Mouse (Mus musculus): Measurements from ENCODE around the gene Rbmxl2. TPM values are rescaled to one million over a fixed set of nuclear protein-coding genes. Genes with fewer than 3 reads are reported as not detected.

The Rbmxl2 gene
- polyA plus RNA-seq (2017; shearing (Covaris generic)) = not detected

DNA sequence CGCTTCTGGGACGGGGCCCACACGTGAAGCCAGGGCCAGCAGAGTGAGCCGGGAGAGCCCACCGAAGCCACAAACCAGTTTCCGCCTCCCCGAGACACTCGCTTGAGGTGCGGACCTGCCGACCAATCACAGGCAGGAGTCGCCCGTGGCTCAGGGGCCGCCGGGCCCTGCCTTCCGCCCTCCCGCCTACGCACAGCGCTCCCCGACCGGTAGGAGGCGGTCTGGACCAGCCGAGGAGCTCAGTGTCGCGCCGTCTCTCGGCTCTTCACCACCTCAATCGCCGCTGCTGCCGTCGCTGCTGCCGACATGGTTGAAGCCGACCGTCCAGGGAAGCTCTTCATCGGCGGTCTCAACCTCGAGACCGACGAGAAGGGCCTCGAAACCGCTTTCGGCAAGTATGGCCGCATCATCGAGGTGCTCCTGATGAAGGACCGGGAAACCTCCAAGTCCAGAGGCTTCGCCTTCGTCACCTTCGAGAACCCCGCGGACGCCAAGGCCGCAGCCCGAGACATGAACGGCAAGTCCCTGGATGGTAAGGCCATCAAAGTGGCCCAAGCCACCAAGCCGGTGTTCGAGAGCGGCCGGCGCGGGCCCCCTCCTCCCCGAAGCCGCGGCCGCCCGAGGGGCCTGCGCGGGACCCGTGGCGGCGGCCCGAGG lies at the start of gene Rbmxl2:
TSS of gene Rbmxl2 (plus strand) at position 242 of the 657 bp plus-strand sequence.
- no peak for ATAC-seq

DNA sequence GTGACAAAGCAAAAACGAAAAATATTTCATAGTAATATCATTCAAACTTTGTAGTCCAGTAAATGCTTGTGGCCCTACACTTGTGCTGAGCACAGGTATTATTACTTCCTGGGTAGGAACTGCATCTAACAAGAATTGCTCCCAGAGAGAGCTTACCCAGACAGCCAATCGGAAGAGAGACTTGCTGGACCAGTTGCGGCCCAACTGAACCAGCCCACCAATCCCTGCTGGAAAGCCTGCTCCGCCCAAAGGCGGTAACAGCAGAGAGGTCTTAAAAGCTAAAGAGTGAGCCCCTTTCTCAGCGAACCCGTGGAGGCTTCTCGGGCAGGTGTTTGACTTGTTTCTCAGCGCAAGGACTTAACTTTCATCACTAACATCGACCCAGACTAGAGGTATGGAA lies 42.6 kb upstream of the Rbmxl2 start, which contains the start of gene Nlrp14:
TSS of gene Nlrp14 (plus strand) at position 301 of the 400 bp plus-strand sequence.
- no peak for ATAC-seq

DNA sequence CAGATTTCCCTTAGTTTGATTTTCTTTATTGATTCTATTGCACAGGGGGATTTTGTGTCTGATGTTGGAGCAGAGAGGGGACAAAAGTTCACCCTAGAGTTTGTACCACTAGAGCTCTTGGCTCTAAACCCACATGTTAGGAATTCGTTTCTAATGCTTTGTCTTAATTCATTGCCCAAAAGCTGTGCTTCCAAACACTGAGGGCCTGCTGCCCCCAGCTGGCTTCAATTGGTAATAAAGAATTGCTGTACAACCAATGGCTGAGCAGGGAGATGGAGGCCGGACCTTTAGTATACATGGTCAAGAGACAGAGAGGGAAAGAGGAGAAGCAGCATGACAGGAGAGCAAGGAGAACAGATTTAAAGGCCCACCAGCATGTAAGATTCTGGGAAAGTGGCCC lies 28.8 kb upstream of the Rbmxl2 start:
- ATAC-seq = no peak

DNA sequence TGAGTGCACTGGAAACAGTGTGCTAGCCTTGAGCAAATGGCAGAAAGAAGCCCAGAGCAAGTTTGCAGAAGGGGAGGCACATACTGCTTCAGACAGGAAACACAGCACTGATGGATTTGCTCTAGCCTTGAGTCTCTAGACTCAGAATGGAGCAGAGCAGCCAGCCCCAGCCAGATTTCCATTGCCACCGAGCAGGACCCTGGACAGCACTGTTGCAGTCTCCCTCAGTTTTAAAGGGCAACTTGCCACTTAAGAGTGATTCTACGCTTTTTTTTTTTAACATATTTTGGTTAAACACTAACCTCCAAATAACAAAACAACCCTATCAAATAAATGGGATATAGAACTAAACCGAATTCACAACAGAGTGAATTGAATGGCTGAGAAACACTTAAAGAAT lies 7.4 kb upstream of the Rbmxl2 start:
- ATAC-seq = no peak

DNA sequence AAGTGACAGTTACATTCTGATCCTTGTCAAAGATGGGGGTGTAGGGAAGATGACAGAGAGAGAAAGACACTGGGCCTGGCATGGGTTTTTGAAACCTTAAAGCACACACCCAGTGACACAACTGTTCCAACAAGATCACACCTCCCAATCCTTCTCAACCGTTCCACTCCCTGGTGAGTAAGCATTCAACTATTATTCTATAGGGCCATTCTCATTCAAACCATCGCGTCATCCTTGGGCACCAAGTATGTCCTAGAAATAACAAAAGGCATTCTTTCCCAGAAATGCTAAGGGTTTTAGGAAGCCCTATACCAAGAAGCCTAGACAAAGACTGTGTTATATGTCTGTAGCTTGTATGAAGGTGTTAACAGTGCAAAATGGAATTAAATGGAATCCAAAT lies 1.4 kb upstream of the Rbmxl2 start:
- no peak for ATAC-seq

DNA sequence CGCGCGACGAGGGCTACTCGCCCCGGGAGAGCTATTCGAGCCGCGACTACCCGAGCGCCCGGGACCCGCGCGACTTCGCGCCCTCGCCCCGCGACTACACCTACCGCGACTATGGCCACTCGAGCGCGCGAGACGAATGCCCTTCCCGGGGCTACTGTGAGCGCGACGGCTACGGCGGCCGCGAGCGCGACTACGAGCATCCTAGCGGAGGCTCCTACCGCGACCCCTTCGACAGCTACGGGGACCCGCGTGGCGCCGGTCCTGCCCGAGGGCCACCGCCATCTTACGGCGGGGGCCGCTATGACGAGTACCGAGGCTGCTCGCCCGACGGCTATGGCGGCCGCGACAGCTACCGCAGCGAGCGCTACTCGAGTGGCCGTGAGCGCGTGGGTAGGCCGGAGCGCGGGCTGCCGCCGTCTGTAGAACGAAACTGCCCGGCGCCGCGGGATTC lies 906 bp downstream of the Rbmxl2 start:
- ATAC-seq = no peak

DNA sequence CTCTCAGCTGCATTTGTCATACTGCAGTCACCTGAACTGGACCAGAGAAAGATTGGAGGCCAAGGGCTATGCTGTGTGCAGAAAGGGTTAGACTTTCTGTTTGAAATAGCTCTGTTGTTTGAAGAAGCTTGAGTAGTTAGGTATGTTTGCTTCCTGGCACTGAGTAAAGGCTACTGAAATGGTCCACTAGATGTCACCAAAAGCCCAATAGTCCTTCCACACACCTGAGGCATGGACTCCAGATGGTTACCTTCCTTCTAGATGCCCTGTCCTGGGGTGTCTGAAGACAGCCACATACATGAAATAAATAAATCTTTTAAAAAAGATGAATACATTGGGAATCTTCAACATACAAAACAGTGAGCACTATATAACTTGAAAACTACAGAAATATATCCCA lies 6.5 kb downstream of the Rbmxl2 start:
- no peak for ATAC-seq

DNA sequence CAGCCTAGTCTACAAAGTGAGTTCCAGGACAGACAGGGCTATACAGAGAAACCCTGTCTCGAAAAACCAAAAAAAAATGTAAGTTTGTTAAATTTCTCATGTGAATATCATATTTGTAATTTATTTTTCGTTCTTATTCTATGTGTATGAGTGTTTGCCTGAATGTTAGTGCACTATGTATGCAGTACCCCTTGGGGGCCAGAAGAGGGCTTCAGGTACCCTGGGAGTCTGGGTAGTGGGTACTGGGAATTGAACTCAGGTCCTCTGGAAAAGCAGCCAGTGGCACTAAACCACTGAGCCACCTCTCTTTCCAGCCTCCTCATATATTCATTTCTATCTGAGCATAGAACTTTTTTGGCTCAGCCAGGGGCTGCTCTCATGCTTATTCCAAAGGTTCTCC lies 7.6 kb downstream of the Rbmxl2 start:
- no peak for ATAC-seq

DNA sequence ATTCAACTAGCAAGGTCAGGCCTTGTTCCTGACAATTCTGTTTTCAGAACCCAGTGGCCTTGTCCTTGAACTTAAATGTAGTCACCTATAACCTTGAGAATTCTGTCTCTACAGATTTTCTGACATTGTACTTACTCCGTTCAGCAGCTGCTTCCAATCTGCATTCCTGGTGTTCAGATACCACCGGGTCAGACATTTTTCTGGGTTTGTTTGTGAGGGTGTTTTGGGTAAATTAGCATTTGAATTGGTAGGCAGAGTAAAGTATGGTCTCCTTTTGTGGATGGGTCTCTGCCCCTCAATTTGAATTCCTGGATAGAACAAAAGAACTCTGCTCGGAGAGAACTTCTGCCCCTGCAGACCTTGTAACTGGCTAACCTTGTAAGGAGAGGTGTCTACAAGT lies 27.6 kb downstream of the Rbmxl2 start:
- no peak for ATAC-seq

DNA sequence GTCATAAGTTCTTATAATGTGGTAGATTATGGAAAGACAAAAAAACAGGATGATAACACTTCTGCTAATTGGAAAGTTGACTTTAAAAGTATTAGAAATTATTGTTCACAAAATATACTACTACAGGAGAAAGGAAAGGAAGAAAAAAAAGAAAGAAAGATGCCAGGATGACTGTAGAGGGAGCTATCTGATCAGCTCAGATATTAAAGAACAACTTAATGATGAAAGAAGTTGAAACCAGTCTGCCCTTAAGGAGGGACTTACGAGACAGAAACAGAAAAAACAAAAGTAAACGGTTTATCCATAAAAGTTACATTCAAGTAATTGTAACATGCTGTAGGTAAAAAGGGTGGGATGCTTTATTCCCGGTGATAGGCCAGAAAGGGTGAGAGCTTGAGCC lies 28.3 kb downstream of the Rbmxl2 start:
- no peak for ATAC-seq

DNA sequence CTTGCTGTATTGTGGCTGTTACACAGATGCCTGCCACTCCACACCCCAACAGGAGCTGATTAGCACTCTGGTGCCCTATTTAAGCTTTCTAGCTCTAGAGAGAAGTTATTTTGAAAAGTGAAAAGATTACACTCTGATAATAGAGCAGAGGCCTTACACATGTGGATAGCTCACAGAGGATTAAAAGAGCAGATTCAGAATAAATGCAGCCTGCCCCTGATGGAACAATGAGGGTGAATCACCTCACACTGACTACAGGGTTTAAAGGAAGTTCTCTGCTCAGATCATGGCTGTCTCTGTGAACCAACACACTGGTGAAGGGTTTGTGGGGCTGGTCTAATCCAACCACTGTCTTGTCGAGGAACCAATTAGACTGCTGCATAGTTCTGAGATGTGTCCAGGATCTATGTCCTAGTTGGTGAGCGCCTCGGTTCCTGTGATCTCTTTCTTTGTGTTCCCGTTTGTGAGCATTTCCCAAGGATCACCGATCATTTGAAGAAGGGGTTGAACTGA lies 32.2 kb downstream of the Rbmxl2 start:
- no peak for ATAC-seq

DNA sequence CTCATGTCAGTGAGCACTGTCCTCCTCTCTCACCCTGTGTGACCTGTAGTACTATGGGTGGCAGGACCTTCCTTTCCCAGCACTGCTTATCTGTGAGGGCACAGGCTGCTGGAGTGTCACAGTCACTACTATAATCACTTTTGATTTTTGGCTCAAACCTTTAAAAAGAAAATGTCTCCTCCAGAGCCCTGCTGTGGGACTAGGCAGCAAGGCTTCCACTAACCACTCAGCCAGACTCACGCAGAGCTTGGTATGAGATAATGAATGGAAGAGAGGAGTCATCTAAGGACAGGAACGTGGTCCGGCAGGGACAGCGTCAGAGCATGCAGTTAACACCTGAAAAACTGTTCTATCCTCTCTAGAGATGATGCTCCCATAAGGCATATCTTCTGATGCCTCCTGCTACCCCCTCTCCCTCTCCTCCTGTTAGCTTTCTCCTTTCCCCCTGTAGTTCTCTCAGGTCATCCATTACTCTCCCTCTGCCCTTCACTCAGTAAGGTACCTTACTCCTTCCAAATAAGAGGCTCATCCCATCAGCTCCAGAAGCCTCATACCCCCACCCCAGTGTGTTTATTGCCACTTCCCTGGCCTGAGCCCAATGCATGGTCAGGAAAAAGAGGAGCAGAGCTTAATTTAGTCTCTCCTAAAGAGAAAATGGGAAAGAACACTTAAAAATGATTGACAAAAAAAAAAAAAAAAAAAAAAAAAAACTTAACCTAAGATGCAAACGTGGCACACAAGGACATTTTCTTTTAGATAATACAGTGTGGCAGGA lies 41.2 kb downstream of the Rbmxl2 start:
- ATAC-seq = no peak

DNA sequence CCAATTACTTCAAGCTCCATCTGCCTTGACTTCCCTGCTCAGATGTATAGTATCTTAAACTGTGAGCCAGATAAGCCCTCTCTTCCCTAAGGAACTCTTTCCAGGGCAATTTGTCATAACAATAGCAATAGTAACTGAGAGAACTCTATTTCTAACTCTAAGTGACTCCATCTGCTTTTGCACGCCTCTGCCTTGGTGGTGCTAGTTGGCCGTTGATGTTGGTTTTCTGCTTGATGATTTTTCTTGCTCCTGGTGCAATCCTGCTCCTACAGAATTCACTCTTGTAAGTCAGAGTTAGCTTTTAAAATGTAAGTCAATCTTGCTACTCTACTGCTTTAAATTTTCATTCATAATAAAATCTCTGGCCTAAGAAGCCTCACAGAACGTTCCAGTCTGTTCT lies 44.1 kb downstream of the Rbmxl2 start:
- ATAC-seq = no peak

DNA sequence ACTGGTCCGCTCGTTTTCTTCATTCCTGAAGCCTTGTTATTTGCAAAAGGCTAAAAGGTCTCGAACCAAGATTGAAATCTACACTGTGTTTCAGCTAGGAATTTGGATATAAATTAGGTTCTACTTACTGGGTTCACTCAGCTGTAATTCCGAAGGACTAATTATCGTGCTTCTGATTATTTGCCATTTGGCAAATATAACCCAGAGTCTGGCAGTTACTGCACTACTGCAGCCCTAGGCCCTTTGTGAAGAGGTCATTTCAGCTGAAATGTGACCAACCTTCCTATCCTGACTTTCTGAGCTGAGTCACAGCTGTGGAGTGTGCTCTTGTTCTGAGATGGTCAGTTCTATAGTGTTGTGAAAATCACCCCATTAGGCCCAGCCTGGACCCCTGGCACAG lies 50.7 kb downstream of the Rbmxl2 start:
- no peak for ATAC-seq

Other genes with a start within 250 kb of the Rbmxl2 start
- not detected for gene Olfr6, start 245.5 kb upstream of the Rbmxl2 start, polyA plus RNA-seq (2017; shearing (Covaris generic))
- gene Olfr711, start 234.0 kb upstream of the Rbmxl2 start, polyA plus RNA-seq (2017; shearing (Covaris generic)) = under 1 TPM in 1 of 2 experiments, not detected in 1; 0.09 TPM
- gene Olfr2, start 203.4 kb upstream of the Rbmxl2 start, polyA plus RNA-seq (2017; shearing (Covaris generic)) = under 1 TPM in 1 of 2 experiments, not detected in 1; 0.07 TPM
- not detected for gene Olfr713, start 178.3 kb upstream of the Rbmxl2 start, polyA plus RNA-seq (2017; shearing (Covaris generic))
- not detected for gene Olfr714, start 138.5 kb upstream of the Rbmxl2 start, polyA plus RNA-seq (2017; shearing (Covaris generic))
- gene Olfr17, start 116.2 kb upstream of the Rbmxl2 start, polyA plus RNA-seq (2017; shearing (Covaris generic)) = not detected
- under 1 TPM in 1 of 2 experiments, not detected in 1; 0.16 TPM for gene Olfr715b, start 99.1 kb upstream of the Rbmxl2 start, polyA plus RNA-seq (2017; shearing (Covaris generic))
- not detected for gene Olfr715, start 78.4 kb upstream of the Rbmxl2 start, polyA plus RNA-seq (2017; shearing (Covaris generic))
- not detected for gene Olfr716, start 71.1 kb upstream of the Rbmxl2 start, polyA plus RNA-seq (2017; shearing (Covaris generic))
- not detected for gene Nlrp14, start 42.5 kb upstream of the Rbmxl2 start, polyA plus RNA-seq (2017; shearing (Covaris generic))
- gene Syt9, start 161.3 kb downstream of the Rbmxl2 start, polyA plus RNA-seq (2017; shearing (Covaris generic)) = not detected